Mouse (Mus musculus) liver, postnatal 0 days (tissue): ENCODE data around the gene Cd244a.

Experiments used
- CTCF ChIP-seq: sonication (generic); IDR thresholded peaks from 2 replicates; pipeline ENCODE4 v1.5.1; 2016; ENCODE audit warnings: antibody characterized with exemption, low read depth
- EP300 ChIP-seq: IDR thresholded peaks from 2 replicates; pipeline ENCODE4 v1.6.1; 2016; ENCODE audit warnings: antibody characterized with exemption, low read depth, mild to moderate bottlenecking

DNA sequence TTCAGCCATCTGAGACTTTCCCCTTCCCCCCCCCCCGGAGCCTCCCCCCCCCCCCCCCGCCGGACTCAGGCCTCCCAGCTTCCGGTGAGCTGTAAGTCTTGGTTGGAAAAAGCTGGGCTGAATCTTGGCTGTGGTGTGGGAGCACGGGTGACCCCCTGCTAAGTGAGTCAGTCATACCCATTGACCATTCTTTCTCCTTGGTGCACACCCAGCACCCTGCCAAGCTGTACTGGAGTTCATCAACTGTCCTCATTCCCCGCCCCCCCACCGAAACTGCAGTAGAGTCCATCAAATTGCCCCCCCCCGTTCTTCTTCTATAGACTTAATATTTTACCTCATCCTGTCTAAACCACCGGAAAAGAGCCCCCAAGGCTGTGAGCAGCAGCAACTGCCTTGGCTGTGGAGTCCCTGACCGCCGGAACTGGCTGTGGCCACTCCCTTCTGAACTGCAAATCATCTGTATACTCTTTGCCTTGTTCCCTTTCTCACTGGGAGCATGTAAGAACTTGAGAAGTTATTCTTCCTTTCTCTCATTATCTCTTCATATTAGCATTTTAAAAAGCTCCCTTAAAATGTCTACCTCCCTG lies 2.7 kb downstream of the Cd244a start:
- no peak for TF ChIP-seq CTCF
- TF ChIP-seq EP300 = no peak
